Mouse (Mus musculus): Measurements from ENCODE around the gene Commd4.

GRCm38 (mm10) chr9:57130577-57131433 is 27.3 kb downstream of the Commd4 start, which contains the start of gene Man2c1:
- TF ChIP-seq CTCF (IDR thresholded peaks at IDR 0.05; ENCODE audit: low read depth) (peak; percentile 79), EP300 (IDR thresholded peaks at IDR 0.05; ENCODE audit: low read depth) (no peak)
